Mouse (Mus musculus): Measurements from ENCODE around the gene Fndc10.
"Not testable (repeated sequence)": the region's sequence is repeated elsewhere in the genome, so short reads cannot be mapped to it uniquely, and the experiment has no call there.

Gene Fndc10

DNA sequence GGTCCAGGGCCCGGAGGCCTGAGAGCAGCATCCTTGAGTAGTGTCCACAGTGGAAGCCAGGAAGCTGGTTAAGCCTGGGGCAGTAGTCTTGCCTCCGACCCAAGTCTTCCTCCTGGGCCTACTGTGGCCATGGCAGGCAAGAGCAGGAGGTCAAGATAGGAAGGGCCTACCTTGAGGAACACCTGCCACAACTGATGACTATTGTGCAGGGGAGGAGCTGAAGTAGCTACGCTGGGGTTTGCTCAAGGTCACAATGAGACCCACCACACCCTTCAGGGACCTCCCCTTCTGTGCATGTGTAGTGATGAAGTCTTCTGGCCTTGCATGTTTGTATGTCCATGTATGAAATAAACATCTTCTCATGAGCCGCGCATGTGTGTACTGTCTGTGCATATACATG, 41.6 kb downstream of the Fndc10 start:
- no peak for DNase-seq (ENCODE audit: low spot score)

DNA sequence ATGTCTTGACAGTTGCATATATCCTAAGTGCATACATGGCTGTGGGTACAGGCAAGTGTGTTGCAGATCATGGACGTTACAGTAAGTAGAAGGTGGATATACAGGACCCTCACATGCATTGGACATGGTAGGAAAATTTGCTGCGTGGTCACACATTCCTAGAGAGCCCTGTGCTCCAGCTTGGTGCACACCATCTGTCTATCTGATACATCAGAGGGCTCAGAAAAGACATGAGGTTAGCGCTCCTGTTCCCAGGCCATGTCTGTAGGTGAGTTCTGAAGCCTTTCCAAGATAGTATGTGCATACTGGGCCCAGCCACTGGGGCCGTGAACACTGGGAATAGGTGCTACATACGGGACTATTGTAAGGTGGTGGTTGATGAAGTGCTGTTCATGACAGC, 42.3 kb downstream of the Fndc10 start:
- no peak for DNase-seq (ENCODE audit: low spot score)

DNA sequence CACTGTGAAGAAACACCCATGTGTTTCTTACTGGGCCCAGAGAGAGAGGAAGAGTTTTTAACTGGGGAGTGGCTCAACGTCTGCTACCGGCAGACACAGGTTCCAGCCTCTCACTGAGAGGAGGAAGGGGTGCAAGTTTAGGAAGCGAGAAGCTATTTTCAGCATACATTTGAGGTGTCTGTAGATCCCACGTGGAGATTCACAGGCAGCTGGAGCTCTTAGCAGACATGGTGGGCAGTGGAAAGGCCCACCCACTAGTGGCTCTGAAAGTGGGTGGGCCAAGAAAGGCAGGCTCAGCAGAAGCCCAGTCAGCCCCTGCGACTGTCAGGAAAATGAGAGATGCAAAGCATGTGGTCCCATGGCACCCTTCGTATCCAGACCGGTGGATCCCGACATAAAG, 44.1 kb downstream of the Fndc10 start:
- no peak for DNase-seq (ENCODE audit: low spot score)

DNA sequence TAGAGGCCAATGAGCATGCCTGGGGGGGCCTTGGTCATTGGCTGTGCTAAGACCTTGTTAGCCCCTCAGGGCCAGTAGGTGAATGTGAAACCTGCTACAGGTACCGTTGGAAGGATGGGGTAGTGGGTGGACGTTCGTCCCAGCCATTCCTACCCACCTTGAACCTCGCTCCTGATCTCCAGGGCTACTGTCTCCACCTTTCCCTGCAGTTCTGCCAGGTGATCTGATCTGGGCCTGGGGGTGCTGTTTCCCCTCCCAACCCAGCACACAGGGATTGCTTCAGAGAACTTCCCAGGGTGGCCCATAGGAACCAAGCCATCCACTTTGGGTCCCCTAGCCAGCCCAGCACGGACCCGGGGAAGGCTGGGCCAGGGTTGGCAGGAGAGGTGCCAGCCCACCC, 45.0 kb downstream of the Fndc10 start:
- no peak for DNase-seq (ENCODE audit: low spot score)

DNA sequence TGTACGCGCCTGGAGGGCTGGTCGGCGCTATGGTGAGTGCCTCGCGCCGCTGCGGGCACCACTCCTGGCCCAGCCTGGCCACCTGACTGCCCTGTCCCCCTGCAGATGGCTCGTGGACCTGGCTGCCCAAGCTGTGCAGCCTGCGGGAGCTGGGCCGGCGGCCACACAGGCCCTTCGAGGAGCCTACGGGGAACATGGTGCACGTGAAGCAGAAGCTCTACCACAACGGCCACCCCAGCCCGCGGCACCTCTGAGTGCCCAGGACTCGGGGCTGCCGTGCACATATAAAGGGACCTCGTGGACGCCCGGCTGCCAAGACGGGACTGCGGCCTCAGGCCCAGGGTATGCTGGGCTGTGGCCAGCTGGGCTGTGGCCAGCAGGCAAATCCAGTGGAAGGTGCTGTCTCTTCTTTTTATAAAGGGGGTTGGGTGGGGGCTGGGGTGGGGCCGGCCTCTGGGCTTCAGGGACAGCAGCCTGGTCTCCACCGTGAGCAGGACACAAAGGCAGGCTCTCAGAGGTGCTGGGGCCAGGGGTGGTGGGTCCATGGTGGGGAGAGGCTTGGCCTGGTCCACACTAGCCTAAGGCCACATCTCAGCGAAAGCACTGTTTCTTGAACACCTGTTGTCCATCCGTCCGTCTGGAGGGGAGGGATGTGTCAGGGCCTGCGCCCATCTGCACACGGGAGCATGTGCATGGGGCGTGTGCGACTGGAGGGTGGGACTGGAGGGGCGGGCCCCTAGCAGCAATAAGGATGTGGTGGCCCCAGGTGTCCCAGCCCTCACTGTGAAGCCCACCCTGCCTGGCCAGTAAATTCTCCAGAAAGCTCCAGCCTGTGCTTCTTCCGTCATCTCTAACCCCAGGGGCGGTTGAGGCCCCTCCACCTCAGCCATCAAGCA, 45.8 kb downstream of the Fndc10 start:
- no peak for DNase-seq (ENCODE audit: low spot score)

DNA sequence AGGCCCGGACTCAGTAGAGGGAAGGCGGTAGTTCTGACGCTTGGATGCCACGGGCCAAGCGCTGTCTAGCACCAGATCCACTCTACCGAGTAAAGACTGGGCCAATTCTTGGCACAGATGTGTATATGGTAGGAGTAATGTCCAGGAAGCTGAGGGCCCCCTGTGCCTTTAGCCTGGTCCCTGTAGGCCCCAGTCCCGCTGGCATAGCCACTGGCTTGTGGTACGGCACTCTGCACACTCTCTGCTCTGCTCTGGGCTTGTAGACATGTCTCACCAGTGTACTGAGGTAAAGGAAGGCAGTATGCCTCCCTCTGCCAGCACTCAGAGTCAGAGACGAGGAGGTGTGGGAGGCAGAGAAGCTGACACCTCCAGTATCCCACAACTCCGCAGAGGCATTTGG, 46.5 kb downstream of the Fndc10 start:
- DNase-seq (ENCODE audit: low spot score), result not testable (repeated sequence)

DNA sequence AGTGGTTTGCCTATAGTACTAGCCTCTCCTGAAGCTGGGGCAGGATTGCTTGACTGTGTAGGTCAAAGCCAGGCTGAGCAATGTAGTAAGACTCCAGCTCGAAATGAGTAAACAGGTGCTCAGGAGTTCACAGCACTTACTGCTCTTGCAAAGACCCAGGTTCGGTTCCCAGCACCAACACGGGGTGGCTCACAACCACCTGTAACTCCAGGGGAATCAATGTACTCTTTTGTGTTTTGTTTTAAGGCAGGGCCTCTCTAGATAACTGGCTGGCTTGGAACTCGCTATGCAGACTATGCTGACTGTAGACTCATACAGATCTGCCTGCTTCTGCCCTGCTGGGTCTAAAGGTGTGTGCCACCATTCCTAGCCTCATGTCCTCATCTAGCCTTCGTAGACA, 48.5 kb downstream of the Fndc10 start:
- DNase-seq (ENCODE audit: low spot score), result no peak

DNA sequence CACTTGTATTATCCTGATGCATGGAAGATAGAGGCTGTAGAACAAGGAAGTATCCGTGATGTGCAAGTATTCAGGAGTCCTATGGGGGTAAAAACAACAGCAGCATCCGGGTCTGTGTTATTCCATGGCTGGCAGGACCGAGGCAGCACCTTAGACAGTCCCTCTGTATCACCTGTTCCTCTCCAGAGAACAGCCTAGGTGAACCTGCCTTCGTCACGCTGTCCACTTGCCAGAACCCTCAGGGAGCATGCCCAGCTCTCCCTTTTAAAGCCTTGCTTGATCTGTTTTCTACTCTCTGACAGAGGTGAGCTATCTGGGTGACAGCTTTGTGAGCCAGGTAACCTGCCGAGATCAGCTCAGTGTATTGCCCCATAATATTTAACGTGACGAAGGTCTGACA, 50.3 kb downstream of the Fndc10 start:
- no peak for DNase-seq (ENCODE audit: low spot score)

DNA sequence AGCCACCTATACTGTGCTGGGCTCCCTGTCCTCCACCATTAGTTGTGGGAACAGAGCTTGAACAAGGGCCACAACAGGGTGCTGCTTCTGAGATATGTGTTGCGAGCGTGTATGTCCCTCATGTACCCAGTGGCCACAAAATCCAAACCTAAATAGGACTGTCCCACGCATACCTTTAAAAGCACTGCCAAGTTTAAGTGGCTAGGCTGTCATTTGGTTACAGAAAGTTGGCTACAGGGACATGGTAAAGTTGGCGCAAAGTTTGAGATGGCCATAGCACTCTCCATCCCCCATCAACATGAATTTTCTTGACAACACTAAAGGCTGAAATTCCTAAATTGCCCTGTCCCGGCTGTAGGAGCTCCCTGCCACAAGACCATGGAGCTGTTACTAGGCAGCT, 51.0 kb downstream of the Fndc10 start:
- no peak for DNase-seq (ENCODE audit: low spot score)

All from c-Kit-positive CD71-positive TER-119-positive erythroid progenitor cells, embryonic 14.5 days (primary cell).